ENCODE assay signal across 18 mouse cellular contexts in the genomic region with DNA sequence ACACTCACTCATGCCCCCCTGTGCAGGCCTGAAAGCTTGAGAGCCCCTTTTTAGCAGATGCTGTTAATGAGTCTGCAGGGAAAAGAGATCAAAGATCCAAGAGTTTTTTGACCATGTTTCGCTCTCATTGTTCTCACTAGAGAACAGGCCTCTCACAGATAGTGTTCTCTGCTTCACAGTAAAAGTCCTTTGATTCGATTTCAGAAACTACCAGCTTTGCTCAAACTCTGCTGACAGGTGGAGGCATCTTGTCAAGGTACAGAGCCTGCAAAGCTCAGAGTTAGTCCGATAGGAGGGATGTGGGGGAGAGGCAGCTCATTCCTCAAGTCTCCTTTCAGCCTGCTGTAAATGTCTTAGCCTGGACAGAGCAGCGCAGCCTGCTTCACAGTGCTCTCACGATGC.
DNase-seq lines count a peak whose midpoint lies in the region; ATAC-seq and TF ChIP-seq lines count a peak whose summit lies in the region.
"Had no signal": no experiment of that assay in that cellular context is flagged by ENCODE, and none has a peak within 500 bp of the region (broad histone marks: within the 10 kb centered on the region; RNA-seq: fewer than 3 reads in every experiment).

No protein-coding gene starts in this region.

- TF ChIP-seq POLR2A in heart, adult 2 months (IDR thresholded peaks at IDR 0.05; ENCODE audit: insufficient read depth, low read depth, low read length): no peak

- no peaks in the 10 kb centered on the region for H3K27me3 ChIP-seq in heart, adult 2 months (ENCODE audit: control insufficient read depth, insufficient read depth, low read length)
- no peaks in the 10 kb centered on the region for H3K27me3 ChIP-seq in lung, embryonic 14.5 days (ENCODE audit: insufficient read depth, low read length)
- 0 out of 2 replicates have a peak, but pooled peaks cover 3% of the 10 kb centered on the region for H3K27me3 ChIP-seq in midbrain, embryonic 13.5 days
- H3K27me3 ChIP-seq: limb, embryonic 15.5 days had no signal

- H3K36me3 ChIP-seq in heart, adult 2 months (ENCODE audit: control insufficient read depth, insufficient read depth, low read length): no peaks in the 10 kb centered on the region
- H3K36me3 ChIP-seq in lung, embryonic 14.5 days (ENCODE audit: insufficient read depth): no peaks in the 10 kb centered on the region
- H3K36me3 ChIP-seq in midbrain, embryonic 13.5 days: no peaks in the 10 kb centered on the region
- H3K36me3 ChIP-seq: limb, embryonic 15.5 days had no signal

- H3K9ac ChIP-seq in heart, adult 2 months (ENCODE audit: low read depth, low read length): no peak overlapping the region
- no peak overlapping the region for H3K9ac ChIP-seq in lung, embryonic 14.5 days
- no peak overlapping the region for H3K9ac ChIP-seq in midbrain, embryonic 13.5 days (replicated peaks)
- H3K9ac ChIP-seq: limb, embryonic 15.5 days; liver, postnatal 0 days had no signal

- DNase-seq in heart, adult 11 months: peak; percentile 23
- DNase-seq in heart, adult 2 months: no peak
- peak; percentile 1 for DNase-seq in lung, embryonic 14.5 days
- DNase-seq in lung, postnatal 36 days: no peak
- DNase-seq: B cell, adult 2 months; cerebellum, adult 8-10 months; gastrocnemius, postnatal 25 days; kidney, postnatal 10 days; liver, postnatal 0 days; lung, postnatal 14 days; right cerebral cortex, postnatal 25 days; thymus, postnatal 4 days had no signal

- H3K27ac ChIP-seq in heart, adult 2 months: no peak overlapping the region
- H3K27ac ChIP-seq in lung, embryonic 14.5 days (ENCODE audit: low read depth): no peak overlapping the region
- no peak overlapping the region for H3K27ac ChIP-seq in midbrain, embryonic 13.5 days
- H3K27ac ChIP-seq: layer of hippocampus, adult 2 months; limb, embryonic 15.5 days had no signal

- intact Hi-C loops in heart, adult 2 months (cut with DNase I): no loop called here

- H3K4me3 ChIP-seq in heart, adult 2 months: no peak overlapping the region
- no peak overlapping the region for H3K4me3 ChIP-seq in lung, embryonic 14.5 days (ENCODE audit: low read depth, low read length)
- H3K4me3 ChIP-seq in midbrain, embryonic 13.5 days (replicated peaks): no peak overlapping the region
- H3K4me3 ChIP-seq: layer of hippocampus, adult 2 months; limb, embryonic 15.5 days had no signal

- TF ChIP-seq CTCF in heart, adult 2 months (IDR thresholded peaks at IDR 0.05): no peak
- TF ChIP-seq CTCF in lung, embryonic 14.5 days (IDR thresholded peaks at IDR 0.05; ENCODE audit: low read depth): no peak

- TF ChIP-seq EP300 in heart, adult 2 months (IDR thresholded peaks at IDR 0.05; ENCODE audit: insufficient read depth, low read depth, low read length): no peak

- no peaks in the 10 kb centered on the region for H3K79me2 ChIP-seq in heart, adult 2 months (replicated peaks; ENCODE audit: control insufficient read depth, insufficient read depth, low read length)

- H3K4me2 ChIP-seq in lung, embryonic 14.5 days: no peak overlapping the region
- no peak overlapping the region for H3K4me2 ChIP-seq in midbrain, embryonic 13.5 days (replicated peaks)
- H3K4me2 ChIP-seq: limb, embryonic 15.5 days had no signal

- ATAC-seq in lung, embryonic 14.5 days (ENCODE audit: insufficient read depth): no peak
- peak; percentile 67 for ATAC-seq in midbrain, embryonic 13.5 days
- ATAC-seq in monocyte, adult 5-6 weeks (replicated peaks; ENCODE audit: insufficient number of reproducible peaks, low FRiP score, low TSS enrichment, poor library complexity, severe bottlenecking): no peak
- no peak for ATAC-seq in CD4-positive, CD25-positive, alpha-beta regulatory T cell, adult 4 months
- ATAC-seq: intestine, postnatal 0 days; liver, postnatal 0 days had no signal

- H3K4me1 ChIP-seq in heart, adult 2 months (ENCODE audit: control insufficient read depth, insufficient read depth, low read length): no peaks in the 10 kb centered on the region
- no peaks in the 10 kb centered on the region for H3K4me1 ChIP-seq in lung, embryonic 14.5 days (ENCODE audit: insufficient read depth)
- peaks cover 19% of the 10 kb centered on the region for H3K4me1 ChIP-seq in midbrain, embryonic 13.5 days (replicated peaks)
- H3K4me1 ChIP-seq: limb, embryonic 15.5 days had no signal

- no peaks in the 10 kb centered on the region for H3K9me3 ChIP-seq in lung, embryonic 14.5 days (ENCODE audit: low read depth, low read length)
- no peaks in the 10 kb centered on the region for H3K9me3 ChIP-seq in midbrain, embryonic 13.5 days
- H3K9me3 ChIP-seq: limb, embryonic 15.5 days had no signal

- 55% methylated on average over 5 of the region's 5 CpGs for WGBS in heart, adult 2 months
- 26% methylated on average over 5 of the region's 5 CpGs for WGBS in lung, embryonic 14.5 days
- WGBS in midbrain, embryonic 13.5 days: 8% methylated on average over 5 of the region's 5 CpGs

Comparison
In these comparisons a context has a peak if more than half of its experiments do, and no peak if none do; other contexts are left out.
1. DNase-seq: peak in heart, adult 11 months (single experiment) and lung, embryonic 14.5 days (single experiment); none in heart, adult 2 months (0 of 2) and lung, postnatal 36 days (single experiment).